Mouse (Mus musculus): ENCODE measurements around the gene Cyth3. TPM values are rescaled to one million over a fixed set of nuclear protein-coding genes. Genes with fewer than 3 reads are reported as not detected.
A peak's percentile ranks its signal among the peaks of the same experiment; 100 is the strongest.

The Cyth3 gene
- total RNA-seq, 4 experiments from 2014 or later: 23.1 to 33.1 (median 27.4) TPM

GRCm38 (mm10) chr5:143665561-143665960 is 43.3 kb downstream of the Cyth3 start:
- DNase-seq (ENCODE audit: low spot score): no peak

GRCm38 (mm10) chr5:143666015-143666414 is 43.8 kb downstream of the Cyth3 start:
- DNase-seq (ENCODE audit: low spot score): no peak

GRCm38 (mm10) chr5:143668884-143669283 is 46.6 kb downstream of the Cyth3 start:
- peak; percentile 64 for DNase-seq (ENCODE audit: low spot score)

GRCm38 (mm10) chr5:143669393-143669792 is 47.1 kb downstream of the Cyth3 start:
- DNase-seq (ENCODE audit: low spot score): no peak

GRCm38 (mm10) chr5:143669839-143670238 is 47.6 kb downstream of the Cyth3 start:
- no peak for DNase-seq (ENCODE audit: low spot score)

- peak; percentile 45 for DNase-seq (ENCODE audit: low spot score)
Measured at GRCm38 (mm10) chr5:143670740-143671415, 48.6 kb downstream of the Cyth3 start.

- DNase-seq (ENCODE audit: low spot score): no peak
Measured at GRCm38 (mm10) chr5:143674576-143674975, 52.3 kb downstream of the Cyth3 start.

- no peak for DNase-seq (ENCODE audit: low spot score)
Measured at GRCm38 (mm10) chr5:143676218-143676985, 54.2 kb downstream of the Cyth3 start.

- DNase-seq (ENCODE audit: low spot score): no peak
Measured at GRCm38 (mm10) chr5:143677363-143677762, 55.1 kb downstream of the Cyth3 start.

GRCm38 (mm10) chr5:143678634-143679271 is 56.5 kb downstream of the Cyth3 start:
- DNase-seq (ENCODE audit: low spot score): no peak

GRCm38 (mm10) chr5:143679654-143680053 is 57.4 kb downstream of the Cyth3 start:
- DNase-seq (ENCODE audit: low spot score): no peak

GRCm38 (mm10) chr5:143683696-143684095 is 61.4 kb downstream of the Cyth3 start:
- DNase-seq (ENCODE audit: low spot score): no peak

- no peak for DNase-seq (ENCODE audit: low spot score)
Measured at GRCm38 (mm10) chr5:143684911-143685390, 62.7 kb downstream of the Cyth3 start.

- no peak for DNase-seq (ENCODE audit: low spot score)
Measured at GRCm38 (mm10) chr5:143686456-143686855, 64.2 kb downstream of the Cyth3 start.

GRCm38 (mm10) chr5:143687589-143687988 is 65.3 kb downstream of the Cyth3 start:
- no peak for DNase-seq (ENCODE audit: low spot score)

GRCm38 (mm10) chr5:143690392-143690791 is 68.1 kb downstream of the Cyth3 start:
- no peak for DNase-seq (ENCODE audit: low spot score)

GRCm38 (mm10) chr5:143690926-143691325 is 68.7 kb downstream of the Cyth3 start:
- DNase-seq (ENCODE audit: low spot score): no peak

- no peak for DNase-seq (ENCODE audit: low spot score)
Measured at GRCm38 (mm10) chr5:143696323-143696722, 74.1 kb downstream of the Cyth3 start.

GRCm38 (mm10) chr5:143698454-143698853 is 76.2 kb downstream of the Cyth3 start:
- DNase-seq (ENCODE audit: low spot score): no peak

- DNase-seq (ENCODE audit: low spot score): no peak
Measured at GRCm38 (mm10) chr5:143700247-143700646, 78.0 kb downstream of the Cyth3 start.

- no peak for DNase-seq (ENCODE audit: low spot score)
Measured at GRCm38 (mm10) chr5:143701074-143701473, 78.8 kb downstream of the Cyth3 start.

GRCm38 (mm10) chr5:143704875-143705658 is 82.8 kb downstream of the Cyth3 start:
- DNase-seq (ENCODE audit: low spot score): no peak

All from heart, adult 8-10 months (tissue).